Mouse (Mus musculus): Measurements from ENCODE around the gene Pi16. TPM values are rescaled to one million over a fixed set of nuclear protein-coding genes. Genes with fewer than 3 reads are reported as not detected.

Gene Pi16
- polyA plus RNA-seq, 1 experiment from 2014 or later, result 0.32 TPM

DNA sequence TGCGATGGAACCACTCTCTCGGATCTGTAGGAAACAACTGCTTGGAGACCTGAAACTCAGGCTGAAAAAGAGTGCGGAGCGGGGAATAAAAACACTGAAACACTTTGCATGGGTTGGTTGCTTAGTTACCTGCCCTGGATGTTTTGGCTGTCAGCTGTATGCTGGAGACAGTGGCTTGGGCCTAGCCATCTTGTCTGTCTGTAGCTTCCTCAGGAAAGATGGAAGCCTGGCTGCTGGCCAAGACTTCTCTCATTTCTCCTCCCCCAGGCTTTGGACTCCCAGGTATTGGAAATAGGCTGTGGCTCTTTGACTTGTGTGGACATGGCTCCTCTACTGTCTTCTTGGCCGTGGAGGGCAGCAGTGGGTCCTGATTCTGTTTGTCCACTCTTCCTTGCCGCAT, 16.1 kb upstream of the Pi16 start:
- Histone ChIP-seq H3K27me3 (ENCODE audit: control insufficient read depth, insufficient read depth, low read length) (no peaks in the 10 kb centered on the region), H3K4me3 (ENCODE audit: low read length) (no peak overlapping the region), H3K9me3 (ENCODE audit: control insufficient read depth, low read length) (no peaks in the 10 kb centered on the region), H3K9ac (ENCODE audit: low read depth, low read length) (no peak overlapping the region), H3K4me1 (ENCODE audit: control insufficient read depth, insufficient read depth, low read length) (peaks cover 47% of the 10 kb centered on the region), H3K4me2 (replicated peaks; ENCODE audit: low read depth, low read length) (no peak overlapping the region), H3K36me3 (ENCODE audit: control insufficient read depth, insufficient read depth, low read length) (peaks cover 19% of the 10 kb centered on the region; the same call in 1 of the 2 replicates), H3K27ac (ENCODE audit: low read depth, low read length) (0 out of 2 replicates have a peak overlapping the region, but pooled peaks have one; percentile 2)
- ATAC-seq (ENCODE audit: low FRiP score, low TSS enrichment), result no peak
- WGBS, result 89% methylated on average over 6 of the region's 6 CpGs

DNA sequence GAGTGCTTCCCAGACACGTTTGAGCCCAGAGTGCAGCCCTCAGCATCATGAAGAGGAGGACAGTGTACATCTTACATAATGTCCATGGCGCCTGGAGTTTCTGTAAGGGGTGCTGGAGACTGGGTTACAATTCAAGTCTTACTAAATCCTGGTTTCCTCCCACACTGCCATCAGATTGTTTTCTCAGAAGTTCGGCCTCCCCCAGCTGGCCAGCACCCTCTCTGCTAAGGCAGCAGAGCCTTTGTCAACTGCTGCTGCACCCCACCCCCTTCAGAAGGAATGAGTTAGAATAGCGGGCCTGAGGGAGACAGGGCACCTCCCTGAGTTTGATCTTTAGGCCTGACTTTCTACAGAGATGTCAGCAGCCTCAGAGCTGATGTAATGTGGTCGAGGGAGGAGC, 15.3 kb upstream of the Pi16 start:
- Histone ChIP-seq H3K4me1 (ENCODE audit: control insufficient read depth, insufficient read depth, low read length) (peaks cover 40% of the 10 kb centered on the region), H3K27me3 (ENCODE audit: control insufficient read depth, insufficient read depth, low read length) (no peaks in the 10 kb centered on the region), H3K36me3 (ENCODE audit: control insufficient read depth, insufficient read depth, low read length) (peaks cover 19% of the 10 kb centered on the region; the same call in 1 of the 2 replicates), H3K4me3 (ENCODE audit: low read length) (no peak overlapping the region), H3K27ac (ENCODE audit: low read depth, low read length) (peak overlapping the region; percentile 65; the same call in 1 of the 2 replicates), H3K4me2 (replicated peaks; ENCODE audit: low read depth, low read length) (no peak overlapping the region), H3K9me3 (ENCODE audit: control insufficient read depth, low read length) (no peaks in the 10 kb centered on the region), H3K9ac (ENCODE audit: low read depth, low read length) (no peak overlapping the region)
- ATAC-seq (ENCODE audit: low FRiP score, low TSS enrichment), result 0 out of 2 replicates have a peak, but pooled peaks have one; percentile 11
- WGBS, result 27% methylated on average over 5 of the region's 5 CpGs

GRCm38 (mm10) chr17:29303087-29303486, 14.4 kb upstream of the Pi16 start:
- Histone ChIP-seq H3K4me3 (ENCODE audit: low read length) (no peak overlapping the region), H3K9ac (ENCODE audit: low read depth, low read length) (no peak overlapping the region), H3K4me1 (ENCODE audit: control insufficient read depth, insufficient read depth, low read length) (peaks cover 37% of the 10 kb centered on the region), H3K27me3 (ENCODE audit: control insufficient read depth, insufficient read depth, low read length) (no peaks in the 10 kb centered on the region), H3K4me2 (replicated peaks; ENCODE audit: low read depth, low read length) (no peak overlapping the region), H3K27ac (ENCODE audit: low read depth, low read length) (peak overlapping the region; percentile 65), H3K36me3 (ENCODE audit: control insufficient read depth, insufficient read depth, low read length) (peaks cover 15% of the 10 kb centered on the region; the same call in 1 of the 2 replicates), H3K9me3 (ENCODE audit: control insufficient read depth, low read length) (no peaks in the 10 kb centered on the region)
- peak; percentile 29; the same call in 1 of the 2 replicates for ATAC-seq (ENCODE audit: low FRiP score, low TSS enrichment)
- WGBS, result 29% methylated on average over 3 of the region's 3 CpGs

- H3K27ac ChIP-seq (ENCODE audit: low read depth, low read length), result no peak overlapping the region
- 81% methylated on average over 3 of the region's 3 CpGs for WGBS
- no peak overlapping the region for H3K9ac ChIP-seq (ENCODE audit: low read depth, low read length)
Measured at GRCm38 (mm10) chr17:29303856-29304255, 13.6 kb upstream of the Pi16 start.

GRCm38 (mm10) chr17:29304376-29305057, 13.0 kb upstream of the Pi16 start:
- H3K4me3 ChIP-seq (ENCODE audit: low read length), result no peak overlapping the region
- H3K27ac ChIP-seq (ENCODE audit: low read depth, low read length), result no peak overlapping the region
- H3K9ac ChIP-seq (ENCODE audit: low read depth, low read length), result no peak overlapping the region

More at GRCm38 (mm10) chr17:29303856-29304255, 13.6 kb upstream of the Pi16 start:
- Histone ChIP-seq H3K27me3 (ENCODE audit: control insufficient read depth, insufficient read depth, low read length) (no peaks in the 10 kb centered on the region), H3K4me3 (ENCODE audit: low read length) (no peak overlapping the region), H3K4me1 (ENCODE audit: control insufficient read depth, insufficient read depth, low read length) (peaks cover 37% of the 10 kb centered on the region), H3K9me3 (ENCODE audit: control insufficient read depth, low read length) (no peaks in the 10 kb centered on the region), H3K4me2 (replicated peaks; ENCODE audit: low read depth, low read length) (no peak overlapping the region), H3K36me3 (ENCODE audit: control insufficient read depth, insufficient read depth, low read length) (peaks cover 10% of the 10 kb centered on the region; the same call in 1 of the 2 replicates)
- ATAC-seq (ENCODE audit: low FRiP score, low TSS enrichment), result no peak

GRCm38 (mm10) chr17:29305058-29305806, 12.2 kb upstream of the Pi16 start:
- Histone ChIP-seq H3K4me3 (ENCODE audit: low read length) (no peak overlapping the region), H3K27me3 (ENCODE audit: control insufficient read depth, insufficient read depth, low read length) (no peaks in the 10 kb centered on the region), H3K27ac (ENCODE audit: low read depth, low read length) (no peak overlapping the region), H3K36me3 (ENCODE audit: control insufficient read depth, insufficient read depth, low read length) (peaks cover 5% of the 10 kb centered on the region; the same call in 1 of the 2 replicates), H3K9me3 (ENCODE audit: control insufficient read depth, low read length) (no peaks in the 10 kb centered on the region), H3K4me2 (replicated peaks; ENCODE audit: low read depth, low read length) (no peak overlapping the region; the same call in none of the 2 replicates), H3K9ac (ENCODE audit: low read depth, low read length) (peak overlapping the region; percentile 14; the same call in 1 of the 2 replicates), H3K4me1 (ENCODE audit: control insufficient read depth, insufficient read depth, low read length) (peaks cover 32% of the 10 kb centered on the region)
- no peak for ATAC-seq (ENCODE audit: low FRiP score, low TSS enrichment)
- WGBS, result 26% methylated on average over 15 of the region's 15 CpGs

More at GRCm38 (mm10) chr17:29304376-29305057, 13.0 kb upstream of the Pi16 start:
- Histone ChIP-seq H3K27me3 (ENCODE audit: control insufficient read depth, insufficient read depth, low read length) (no peaks in the 10 kb centered on the region), H3K4me2 (replicated peaks; ENCODE audit: low read depth, low read length) (no peak overlapping the region), H3K36me3 (ENCODE audit: control insufficient read depth, insufficient read depth, low read length) (peaks cover 8% of the 10 kb centered on the region; the same call in 1 of the 2 replicates), H3K4me1 (ENCODE audit: control insufficient read depth, insufficient read depth, low read length) (peaks cover 37% of the 10 kb centered on the region), H3K9me3 (ENCODE audit: control insufficient read depth, low read length) (no peaks in the 10 kb centered on the region)
- WGBS, result 45% methylated on average over 13 of the region's 13 CpGs
- ATAC-seq (ENCODE audit: low FRiP score, low TSS enrichment), result no peak

- no peak overlapping the region for H3K4me2 ChIP-seq (replicated peaks; ENCODE audit: low read depth, low read length)
- H3K9ac ChIP-seq (ENCODE audit: low read depth, low read length), result no peak overlapping the region
- WGBS, result 66% methylated on average over 7 of the region's 7 CpGs
- 0 out of 2 replicates have a peak, but pooled peaks cover 2% of the 10 kb centered on the region for H3K36me3 ChIP-seq (ENCODE audit: control insufficient read depth, insufficient read depth, low read length)
- H3K27me3 ChIP-seq (ENCODE audit: control insufficient read depth, insufficient read depth, low read length), result no peaks in the 10 kb centered on the region
- no peak overlapping the region for H3K4me3 ChIP-seq (ENCODE audit: low read length)
- no peak for ATAC-seq (ENCODE audit: low FRiP score, low TSS enrichment)
- no peaks in the 10 kb centered on the region for H3K9me3 ChIP-seq (ENCODE audit: control insufficient read depth, low read length)
- no peak overlapping the region for H3K27ac ChIP-seq (ENCODE audit: low read depth, low read length)
- H3K4me1 ChIP-seq (ENCODE audit: control insufficient read depth, insufficient read depth, low read length), result peaks cover 32% of the 10 kb centered on the region
Measured at GRCm38 (mm10) chr17:29305871-29306270, 11.6 kb upstream of the Pi16 start.

DNA sequence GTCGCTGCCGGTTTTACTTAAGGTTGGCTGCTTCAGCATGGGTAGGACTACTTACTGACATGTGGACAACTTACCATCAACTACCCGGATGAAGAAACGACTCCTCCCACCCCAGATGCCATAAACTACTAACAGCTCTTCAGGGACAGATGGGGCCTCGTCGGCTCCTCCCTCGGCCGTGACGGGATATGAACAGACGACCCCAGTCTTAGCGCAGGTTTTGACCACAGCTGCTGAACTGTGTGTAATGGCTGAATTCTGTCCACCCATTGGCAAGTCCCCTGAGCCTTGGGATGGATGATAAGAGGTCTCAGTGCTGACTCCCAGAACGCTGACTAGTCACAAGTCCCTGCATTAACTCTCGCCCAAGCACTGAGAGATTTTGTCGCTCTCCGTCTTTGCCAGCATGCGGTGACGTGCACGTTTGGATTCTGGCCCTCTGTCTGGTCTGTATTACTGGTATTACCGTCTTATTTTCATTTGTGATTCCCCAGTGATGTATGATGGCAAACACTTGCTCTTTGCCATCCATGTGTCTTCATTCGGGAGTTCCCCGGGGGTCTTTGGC, 7.3 kb upstream of the Pi16 start:
- Histone ChIP-seq H3K9ac (ENCODE audit: low read depth, low read length) (no peak overlapping the region), H3K4me2 (replicated peaks; ENCODE audit: low read depth, low read length) (no peak overlapping the region), H3K4me3 (ENCODE audit: low read length) (no peak overlapping the region), H3K9me3 (ENCODE audit: control insufficient read depth, low read length) (peaks cover 4% of the 10 kb centered on the region; the same call in 1 of the 2 replicates), H3K27me3 (ENCODE audit: control insufficient read depth, insufficient read depth, low read length) (no peaks in the 10 kb centered on the region), H3K36me3 (ENCODE audit: control insufficient read depth, insufficient read depth, low read length) (no peaks in the 10 kb centered on the region), H3K4me1 (ENCODE audit: control insufficient read depth, insufficient read depth, low read length) (peaks cover 11% of the 10 kb centered on the region), H3K27ac (ENCODE audit: low read depth, low read length) (no peak overlapping the region)
- 58% methylated on average over 21 of the region's 21 CpGs for WGBS
- no peak for ATAC-seq (ENCODE audit: low FRiP score, low TSS enrichment)

Data from kidney, embryonic 14.5 days (tissue).